ENCODE assay signal across 22 mouse cellular contexts in genomic region chr13:30046061-30046460, GRCm38 (mm10).
DNase-seq lines count a peak whose midpoint lies in the region; ATAC-seq and TF ChIP-seq lines count a peak whose summit lies in the region.
"Had no signal": no experiment of that assay in that cellular context is flagged by ENCODE, and none has a peak within 500 bp of the region (broad histone marks: within the 10 kb centered on the region; RNA-seq: fewer than 3 reads in every experiment).

No protein-coding gene starts in this region.

- H3K27ac ChIP-seq in forebrain, embryonic 15.5 days (replicated peaks) = no peak overlapping the region
- H3K27ac ChIP-seq in forebrain, embryonic 11.5 days (ENCODE audit: low read depth, low read length) = no peak overlapping the region
- H3K27ac ChIP-seq in midbrain, embryonic 11.5 days (ENCODE audit: low read depth, low read length) = no peak overlapping the region
- no peak overlapping the region for H3K27ac ChIP-seq in midbrain, embryonic 10.5 days (replicated peaks)
- no peak overlapping the region for H3K27ac ChIP-seq in forebrain, embryonic 16.5 days (ENCODE audit: low read length)
- no peak overlapping the region for H3K27ac ChIP-seq in midbrain, postnatal 0 days (ENCODE audit: low read depth, low read length)
- H3K27ac ChIP-seq: embryonic facial prominence, embryonic 13.5 days; layer of hippocampus, adult 2 months; liver, embryonic 15.5 days; stomach, postnatal 0 days had no signal

- no peaks in the 10 kb centered on the region for H3K9me3 ChIP-seq in forebrain, embryonic 15.5 days
- H3K9me3 ChIP-seq in forebrain, embryonic 11.5 days (ENCODE audit: control insufficient read depth, low read length) = no peaks in the 10 kb centered on the region
- no peaks in the 10 kb centered on the region for H3K9me3 ChIP-seq in midbrain, embryonic 11.5 days (ENCODE audit: control insufficient read depth, low read length)
- H3K9me3 ChIP-seq in midbrain, embryonic 10.5 days (replicated peaks) = no peaks in the 10 kb centered on the region
- no peaks in the 10 kb centered on the region for H3K9me3 ChIP-seq in forebrain, embryonic 16.5 days (ENCODE audit: control insufficient read depth, low read length)
- H3K9me3 ChIP-seq in midbrain, postnatal 0 days (ENCODE audit: low read length) = no peaks in the 10 kb centered on the region
- H3K9me3 ChIP-seq: embryonic facial prominence, embryonic 13.5 days; liver, embryonic 15.5 days; megakaryocyte, embryonic 14.5 days had no signal

- ATAC-seq in forebrain, embryonic 15.5 days (replicated peaks) = peak; percentile 71
- no peak for ATAC-seq in forebrain, embryonic 11.5 days (replicated peaks; ENCODE audit: low FRiP score)
- no peak for ATAC-seq in midbrain, embryonic 11.5 days (ENCODE audit: low FRiP score)
- ATAC-seq in forebrain, embryonic 16.5 days = 0 out of 2 replicates have a peak, but pooled peaks have one; percentile 59
- 0 out of 2 replicates have a peak, but pooled peaks have one; percentile 69 for ATAC-seq in midbrain, postnatal 0 days (ENCODE audit: low FRiP score)
- no peak for ATAC-seq in megakaryocyte progenitor cell, adult 5-6 weeks (replicated peaks; ENCODE audit: poor library complexity)
- ATAC-seq: lung, postnatal 0 days had no signal

- no peaks in the 10 kb centered on the region for H3K27me3 ChIP-seq in forebrain, embryonic 15.5 days
- no peaks in the 10 kb centered on the region for H3K27me3 ChIP-seq in forebrain, embryonic 11.5 days (ENCODE audit: control insufficient read depth, insufficient read depth, low read length)
- no peaks in the 10 kb centered on the region for H3K27me3 ChIP-seq in midbrain, embryonic 11.5 days (ENCODE audit: control insufficient read depth, insufficient read depth, low read length)
- no peaks in the 10 kb centered on the region for H3K27me3 ChIP-seq in midbrain, embryonic 10.5 days (ENCODE audit: low read depth, poor library complexity, severe bottlenecking)
- H3K27me3 ChIP-seq in forebrain, embryonic 16.5 days (replicated peaks; ENCODE audit: control insufficient read depth, insufficient read depth, low read length) = no peaks in the 10 kb centered on the region
- H3K27me3 ChIP-seq in midbrain, postnatal 0 days (ENCODE audit: insufficient read depth, low read length) = no peaks in the 10 kb centered on the region
- H3K27me3 ChIP-seq: CH12.LX; embryonic facial prominence, embryonic 13.5 days; liver, embryonic 15.5 days had no signal

- no peak overlapping the region for H3K9ac ChIP-seq in forebrain, embryonic 15.5 days (replicated peaks)
- H3K9ac ChIP-seq in forebrain, embryonic 11.5 days (ENCODE audit: low read length) = no peak overlapping the region
- no peak overlapping the region for H3K9ac ChIP-seq in midbrain, embryonic 11.5 days (ENCODE audit: low read length)
- no peak overlapping the region for H3K9ac ChIP-seq in forebrain, embryonic 16.5 days (replicated peaks; ENCODE audit: low read depth, low read length)
- H3K9ac ChIP-seq in midbrain, postnatal 0 days (replicated peaks; ENCODE audit: low read length, poor library complexity, severe bottlenecking) = no peak overlapping the region
- H3K9ac ChIP-seq: embryonic facial prominence, embryonic 13.5 days; liver, embryonic 15.5 days had no signal

- H3K36me3 ChIP-seq in forebrain, embryonic 15.5 days = no peaks in the 10 kb centered on the region
- H3K36me3 ChIP-seq in forebrain, embryonic 11.5 days (ENCODE audit: control insufficient read depth, insufficient read depth, low read length) = no peaks in the 10 kb centered on the region
- no peaks in the 10 kb centered on the region for H3K36me3 ChIP-seq in midbrain, embryonic 11.5 days (ENCODE audit: control insufficient read depth, insufficient read depth, low read length)
- no peaks in the 10 kb centered on the region for H3K36me3 ChIP-seq in midbrain, embryonic 10.5 days
- no peaks in the 10 kb centered on the region for H3K36me3 ChIP-seq in forebrain, embryonic 16.5 days (ENCODE audit: control insufficient read depth, insufficient read depth)
- H3K36me3 ChIP-seq in midbrain, postnatal 0 days (ENCODE audit: insufficient read depth, low read length) = no peaks in the 10 kb centered on the region
- H3K36me3 ChIP-seq: embryonic facial prominence, embryonic 13.5 days; liver, embryonic 15.5 days had no signal

- no peaks in the 10 kb centered on the region for H3K4me1 ChIP-seq in forebrain, embryonic 15.5 days
- H3K4me1 ChIP-seq in forebrain, embryonic 11.5 days (replicated peaks; ENCODE audit: control insufficient read depth, insufficient read depth, low read length) = no peaks in the 10 kb centered on the region
- no peaks in the 10 kb centered on the region for H3K4me1 ChIP-seq in midbrain, embryonic 11.5 days (ENCODE audit: control insufficient read depth, insufficient read depth, low read length)
- no peaks in the 10 kb centered on the region for H3K4me1 ChIP-seq in midbrain, embryonic 10.5 days
- H3K4me1 ChIP-seq in forebrain, embryonic 16.5 days (replicated peaks; ENCODE audit: control insufficient read depth, insufficient read depth, low read length) = no peaks in the 10 kb centered on the region
- no peaks in the 10 kb centered on the region for H3K4me1 ChIP-seq in midbrain, postnatal 0 days (ENCODE audit: insufficient read depth, low read length)
- H3K4me1 ChIP-seq: embryonic facial prominence, embryonic 13.5 days; liver, embryonic 15.5 days had no signal

- H3K4me3 ChIP-seq in forebrain, embryonic 15.5 days = no peak overlapping the region
- no peak overlapping the region for H3K4me3 ChIP-seq in forebrain, embryonic 11.5 days (ENCODE audit: low read depth, low read length)
- no peak overlapping the region for H3K4me3 ChIP-seq in midbrain, embryonic 11.5 days (ENCODE audit: low read depth, low read length)
- no peak overlapping the region for H3K4me3 ChIP-seq in midbrain, embryonic 10.5 days
- H3K4me3 ChIP-seq in forebrain, embryonic 16.5 days (replicated peaks; ENCODE audit: low read length) = no peak overlapping the region
- no peak overlapping the region for H3K4me3 ChIP-seq in midbrain, postnatal 0 days (ENCODE audit: low read depth, low read length)
- H3K4me3 ChIP-seq: embryonic facial prominence, embryonic 13.5 days; layer of hippocampus, adult 2 months; liver, embryonic 15.5 days; megakaryocyte, embryonic 14.5 days; myocyte had no signal

- DNase-seq in forebrain, embryonic 11.5 days (ENCODE audit: low spot score) = no peak
- peak; percentile 69 for DNase-seq in midbrain, embryonic 11.5 days (ENCODE audit: low spot score, missing footprints)
- DNase-seq in midbrain, embryonic 10.5 days (ENCODE audit: low spot score) = no peak
- peak; percentile 55 for DNase-seq in midbrain, postnatal 0 days (ENCODE audit: low spot score)
- DNase-seq in urinary bladder, postnatal 36 days (ENCODE audit: low spot score in 2 of 2) = no peak
- DNase-seq: adrenal gland, postnatal 10 days; cerebellum, adult 2 months; kidney, adult 18-20 months; kidney, postnatal 10 days; retina, postnatal 1 day; thymus, postnatal 25 days had no signal

- no peak for TF ChIP-seq CTCF in midbrain, postnatal 0 days (IDR thresholded peaks at IDR 0.05)

- 69% methylated on average over 15 of the region's 15 CpGs for WGBS in forebrain, embryonic 15.5 days
- WGBS in forebrain, embryonic 11.5 days = 71% methylated on average over 15 of the region's 15 CpGs
- WGBS in midbrain, embryonic 11.5 days = 65% methylated on average over 15 of the region's 15 CpGs
- 68% methylated on average over 15 of the region's 15 CpGs for WGBS in midbrain, embryonic 10.5 days
- WGBS in forebrain, embryonic 16.5 days = 79% methylated on average over 13 of the region's 15 CpGs
- 79% methylated on average over 13 of the region's 15 CpGs for whole genome bisulfite sequencing in midbrain, postnatal 0 days

- no peak overlapping the region for H3K4me2 ChIP-seq in forebrain, embryonic 15.5 days (replicated peaks)
- H3K4me2 ChIP-seq in forebrain, embryonic 11.5 days (ENCODE audit: low read depth, low read length, severe bottlenecking) = no peak overlapping the region
- H3K4me2 ChIP-seq in midbrain, embryonic 11.5 days = no peak overlapping the region
- H3K4me2 ChIP-seq in forebrain, embryonic 16.5 days (ENCODE audit: low read length) = no peak overlapping the region
- H3K4me2 ChIP-seq in midbrain, postnatal 0 days (ENCODE audit: low read depth, low read length, poor library complexity, severe bottlenecking) = no peak overlapping the region
- H3K4me2 ChIP-seq: embryonic facial prominence, embryonic 13.5 days; liver, embryonic 15.5 days had no signal

Comparison
In these comparisons a context has a peak if more than half of its experiments do, and no peak if none do; other contexts are left out.
1. ATAC-seq: peak in forebrain, embryonic 15.5 days (single experiment), forebrain, embryonic 16.5 days (single experiment) and midbrain, postnatal 0 days (single experiment); none in forebrain, embryonic 11.5 days (single experiment), midbrain, embryonic 11.5 days (single experiment) and megakaryocyte progenitor cell, adult 5-6 weeks (single experiment).
2. DNase-seq: peak in midbrain, embryonic 11.5 days (single experiment) and midbrain, postnatal 0 days (single experiment); none in forebrain, embryonic 11.5 days (single experiment), midbrain, embryonic 10.5 days (single experiment) and urinary bladder, postnatal 36 days (0 of 2).